Mouse (Mus musculus) intestine, embryonic 14.5 days (tissue): ENCODE data around the gene Klrb1b. TPM values are rescaled to one million over a fixed set of nuclear protein-coding genes. Genes with fewer than 3 reads are reported as not detected.

Source experiments
- ATAC-seq: fragments of 200-750 bp; cut with Nextera tagmentation; replicated peaks from 2 replicates; pipeline ENCODE4 v1.8.0; 2017; ENCODE audit warnings: low read depth, moderate number of reproducible peaks, moderate TSS enrichment, moderate library complexity; ENCODE audit not compliant: low FRiP score, low TSS enrichment
- DNase-seq: peaks from one replicate; pipeline ENCODE4 v3.0.0-alpha.2; 2018; ENCODE audit warnings: low spot score
- H3K27ac ChIP-seq: fragments of 300-500 bp; sonication (generic); 2 replicates; pipeline ENCODE4 v1.5.1; 2014; ENCODE audit warnings: low read depth, mild to moderate bottlenecking, control low read depth
- H3K27me3 ChIP-seq: fragments of 300-500 bp; sonication (generic); replicated peaks from 2 replicates; pipeline ENCODE4 v1.6.1; 2014; ENCODE audit warnings: low read length, control low read depth; ENCODE audit not compliant: control insufficient read depth, insufficient read depth
- H3K36me3 ChIP-seq: fragments of 300-500 bp; sonication (generic); 2 replicates; pipeline ENCODE4 v1.6.1; 2014; ENCODE audit warnings: low read length, control low read depth; ENCODE audit not compliant: control insufficient read depth, insufficient read depth
- H3K4me1 ChIP-seq: fragments of 300-500 bp; sonication (generic); replicated peaks from 2 replicates; pipeline ENCODE4 v1.6.1; 2014; ENCODE audit warnings: low read length, control low read depth, mixed read lengths; ENCODE audit not compliant: control insufficient read depth, insufficient read depth
- H3K4me2 ChIP-seq: fragments of 300-500 bp; sonication (generic); 2 replicates; pipeline ENCODE4 v1.6.1; 2014; ENCODE audit warnings: low read length
- H3K4me3 ChIP-seq: fragments of 300-500 bp; sonication (generic); 2 replicates; pipeline ENCODE4 v1.5.1; 2014; ENCODE audit warnings: low read depth, low read length, control low read depth, mixed read lengths
- H3K9ac ChIP-seq: fragments of 300-500 bp; sonication (generic); 2 replicates; pipeline ENCODE4 v1.6.1; 2014; ENCODE audit warnings: mild to moderate bottlenecking, low read length
- H3K9me3 ChIP-seq: fragments of 300-500 bp; sonication (generic); 2 replicates; pipeline ENCODE4 v1.6.1; 2016; ENCODE audit warnings: low read length, control low read depth; ENCODE audit not compliant: control insufficient read depth
- WGBS: fragments of 180-500 bp; shearing (Covaris S2); extraction: QIAGEN DNeasy Blood & Tissue Kit; methylation state at CpG from one replicate; pipeline ENCODE4 v1.1.7; 2014; 5-methylcytosine and 5-hydroxymethylcytosine counted together
- polyA plus RNA-seq: library from polyadenylated mRNA; unstranded; fragments of >200 nt; fragmentation: Nextera tagmentation; extraction: Ambion mirVana; gene quantifications from 2 replicates; pipeline ENCODE4 v1.2.1, GENCODE M21; 2014

The Klrb1b gene
- polyA plus RNA-seq: 0.19 and 0.67 TPM in 2 replicates

GRCm38 (mm10) chr6:128826132-128826531, at the start of gene Klrb1b, which contains the start of gene Gm44511:
Klrb1b (minus strand) TSS chr6:128826331.
Gm44511 (minus strand) TSS chr6:128826315.
- H3K36me3 ChIP-seq: no peaks in the 10 kb centered on the region
- DNase-seq (no peak), ATAC-seq (no peak)
- H3K27me3 ChIP-seq: no peaks in the 10 kb centered on the region
- H3K9ac ChIP-seq: no peak within 1 kb of the TSS
- H3K27ac ChIP-seq: no peak within 1 kb of the TSS
- H3K9me3 ChIP-seq: no peaks in the 10 kb centered on the region
- no peaks in the 10 kb centered on the region for H3K4me1 ChIP-seq
- no peak within 1 kb of the TSS for H3K4me3 ChIP-seq
- 90% methylated on average over 6 of the region's 6 CpGs for WGBS
- no peak within 1 kb of the TSS for H3K4me2 ChIP-seq

GRCm38 (mm10) chr6:128871910-128872610, 45.9 kb upstream of the Klrb1b start:
- Histone ChIP-seq H3K27ac (no peak overlapping the region), H3K27me3 (no peaks in the 10 kb centered on the region), H3K4me1 (no peaks in the 10 kb centered on the region), H3K9me3 (no peaks in the 10 kb centered on the region), H3K4me2 (no peak overlapping the region), H3K9ac (no peak overlapping the region), H3K4me3 (no peak overlapping the region), H3K36me3 (no peaks in the 10 kb centered on the region)
- 83% methylated on average over 1 of the region's 1 CpGs for WGBS
- ATAC-seq: no peak
- DNase-seq: no peak

- no peaks in the 10 kb centered on the region for H3K36me3 ChIP-seq
- H3K27me3 ChIP-seq: no peaks in the 10 kb centered on the region
- WGBS: 31% methylated on average over 3 of the region's 3 CpGs
- no peak for DNase-seq
- H3K27ac ChIP-seq: no peak overlapping the region
- H3K4me3 ChIP-seq: no peak overlapping the region
- ATAC-seq: no peak
- no peaks in the 10 kb centered on the region for H3K9me3 ChIP-seq
- no peak overlapping the region for H3K9ac ChIP-seq
- no peaks in the 10 kb centered on the region for H3K4me1 ChIP-seq
- H3K4me2 ChIP-seq: no peak overlapping the region
Observed at GRCm38 (mm10) chr6:128868861-128869260, 42.7 kb upstream of the Klrb1b start.

- Histone ChIP-seq H3K36me3 (no peaks in the 10 kb centered on the region), H3K4me3 (no peak overlapping the region), H3K27me3 (no peaks in the 10 kb centered on the region), H3K4me2 (no peak overlapping the region), H3K9me3 (no peaks in the 10 kb centered on the region), H3K27ac (no peak overlapping the region), H3K4me1 (no peaks in the 10 kb centered on the region), H3K9ac (no peak overlapping the region)
- ATAC-seq (no peak), DNase-seq (no peak)
- WGBS: 84% methylated on average over 2 of the region's 2 CpGs
Observed at GRCm38 (mm10) chr6:128857976-128858375, 31.8 kb upstream of the Klrb1b start.

GRCm38 (mm10) chr6:128856250-128856649, 30.1 kb upstream of the Klrb1b start:
- Histone ChIP-seq H3K4me1 (no peaks in the 10 kb centered on the region), H3K27ac (no peak overlapping the region), H3K36me3 (no peaks in the 10 kb centered on the region), H3K4me2 (no peak overlapping the region), H3K9ac (no peak overlapping the region), H3K4me3 (no peak overlapping the region), H3K9me3 (no peaks in the 10 kb centered on the region), H3K27me3 (no peaks in the 10 kb centered on the region)
- ATAC-seq (peak; percentile 38), DNase-seq (no peak)
- 52% methylated on average over 5 of the region's 5 CpGs for WGBS

GRCm38 (mm10) chr6:128855477-128855876, 29.3 kb upstream of the Klrb1b start:
- Histone ChIP-seq H3K4me3 (no peak overlapping the region), H3K9ac (no peak overlapping the region), H3K4me2 (no peak overlapping the region), H3K9me3 (no peaks in the 10 kb centered on the region), H3K4me1 (no peaks in the 10 kb centered on the region), H3K27me3 (no peaks in the 10 kb centered on the region), H3K36me3 (no peaks in the 10 kb centered on the region), H3K27ac (no peak overlapping the region)
- DNase-seq (no peak), ATAC-seq (no peak)
- 85% methylated on average over 1 of the region's 1 CpGs for WGBS

- no peaks in the 10 kb centered on the region for H3K4me1 ChIP-seq
- H3K9me3 ChIP-seq: no peaks in the 10 kb centered on the region
- WGBS: 93% methylated on average over 3 of the region's 3 CpGs
- no peaks in the 10 kb centered on the region for H3K27me3 ChIP-seq
- no peak overlapping the region for H3K27ac ChIP-seq
- no peak overlapping the region for H3K9ac ChIP-seq
- no peak overlapping the region for H3K4me2 ChIP-seq
- no peaks in the 10 kb centered on the region for H3K36me3 ChIP-seq
- no peak for ATAC-seq
- no peak overlapping the region for H3K4me3 ChIP-seq
- no peak for DNase-seq
Observed at GRCm38 (mm10) chr6:128854895-128855294, 28.8 kb upstream of the Klrb1b start.

- Histone ChIP-seq H3K9me3 (no peaks in the 10 kb centered on the region), H3K36me3 (no peaks in the 10 kb centered on the region), H3K4me3 (no peak overlapping the region), H3K4me1 (no peaks in the 10 kb centered on the region), H3K27ac (no peak overlapping the region), H3K27me3 (no peaks in the 10 kb centered on the region), H3K4me2 (no peak overlapping the region), H3K9ac (no peak overlapping the region)
- ATAC-seq: peak; percentile 73
- peak; percentile 85 for DNase-seq
- 45% methylated on average over 12 of the region's 12 CpGs for WGBS
Observed at GRCm38 (mm10) chr6:128854024-128854820, 28.1 kb upstream of the Klrb1b start.
